Mouse (Mus musculus): ENCODE measurements at regions not wholly inside any gene's neighbourhood (a gene's known extent, or its start where the extent isn't known, plus 50 kb on each side); places are given as distances from the start of the nearest gene placed in this dataset.

DNA sequence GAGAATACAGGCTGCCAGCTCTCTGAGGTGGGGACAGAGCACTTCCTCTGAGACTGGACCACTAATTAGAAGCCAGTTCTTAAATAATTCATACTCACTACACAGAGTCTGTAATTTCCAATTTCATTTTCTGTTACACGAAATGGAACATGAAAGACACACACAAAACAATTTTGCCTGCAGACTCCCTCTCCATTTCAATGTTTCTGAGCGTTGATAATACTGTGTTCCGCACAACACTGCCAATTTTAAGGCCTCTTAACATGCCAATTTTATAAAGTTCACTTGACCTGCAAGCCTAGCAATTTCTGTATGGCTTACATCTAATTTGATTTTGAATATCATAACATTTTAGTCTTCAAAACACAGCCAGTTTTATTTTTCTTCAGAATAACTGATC is 412.5 kb upstream of the Intu start:
- TF ChIP-seq CTCF (IDR thresholded peaks at IDR 0.05; ENCODE audit: control insufficient read depth, insufficient read depth, insufficient read length) (no peak), MYOG (IDR thresholded peaks at IDR 0.05; ENCODE audit: control insufficient read depth, extremely low read depth, insufficient read length) (no peak), USF1 (IDR thresholded peaks at IDR 0.05; ENCODE audit: low read depth) (no peak), FOSL1 (IDR thresholded peaks at IDR 0.05; ENCODE audit: insufficient read depth, low read length, poor library complexity, severe bottlenecking) (no peak), MYOD1 (IDR thresholded peaks at IDR 0.05; ENCODE audit: control insufficient read depth, insufficient read length, low read depth) (no peak), MAX (IDR thresholded peaks at IDR 0.05) (no peak), CEBPB (IDR thresholded peaks at IDR 0.05; ENCODE audit: low read depth) (no peak)

Data from C2C12 (cell line).